Mouse (Mus musculus) stomach, embryonic 15.5 days (tissue): ENCODE data around the gene Msh5. TPM values are rescaled to one million over a fixed set of nuclear protein-coding genes. Genes with fewer than 3 reads are reported as not detected.

Experiments
- ATAC-seq: fragments of 200-750 bp; cut with Nextera tagmentation; 2 replicates; pipeline ENCODE4 v1.8.0; 2017; ENCODE audit warnings: low read depth, moderate number of reproducible peaks, moderate TSS enrichment; ENCODE audit not compliant: insufficient read depth, low FRiP score
- H3K27ac ChIP-seq: fragments of 300-500 bp; sonication (generic); 2 replicates; pipeline ENCODE4 v1.5.1; 2015; ENCODE audit warnings: mild to moderate bottlenecking, inconsistent platforms
- H3K27me3 ChIP-seq: fragments of 300-500 bp; sonication (generic); replicated peaks from 2 replicates; pipeline ENCODE4 v1.6.1; 2015; ENCODE audit warnings: inconsistent platforms
- H3K36me3 ChIP-seq: fragments of 300-500 bp; sonication (generic); 2 replicates; pipeline ENCODE4 v1.6.1; 2015; ENCODE audit warnings: inconsistent platforms
- H3K4me1 ChIP-seq: fragments of 300-500 bp; sonication (generic); 2 replicates; pipeline ENCODE4 v1.6.1; 2015; ENCODE audit warnings: inconsistent platforms
- H3K4me2 ChIP-seq: fragments of 300-500 bp; sonication (generic); 2 replicates; pipeline ENCODE4 v1.6.1; 2015; ENCODE audit warnings: mild to moderate bottlenecking, inconsistent platforms
- H3K4me3 ChIP-seq: fragments of 300-500 bp; sonication (generic); replicated peaks from 2 replicates; pipeline ENCODE4 v1.5.1; 2015; ENCODE audit warnings: inconsistent platforms
- H3K9ac ChIP-seq: fragments of 300-500 bp; sonication (generic); 2 replicates; pipeline ENCODE4 v1.6.1; 2015; ENCODE audit warnings: inconsistent platforms
- H3K9me3 ChIP-seq: fragments of 300-500 bp; sonication (generic); 2 replicates; pipeline ENCODE4 v1.6.1; 2016; ENCODE audit warnings: inconsistent platforms
- WGBS: fragments of 180-500 bp; shearing (Covaris S2); methylation state at CpG from one replicate; pipeline ENCODE4 v1.1.7; 2015; 5-methylcytosine and 5-hydroxymethylcytosine counted together
- polyA plus RNA-seq: library from polyadenylated mRNA; unstranded; fragments of >200 nt; fragmentation: Nextera tagmentation; extraction: Ambion mirVana; gene quantifications from 2 replicates; pipeline ENCODE4 v1.2.1, GENCODE M21; 2015

Msh5 gene
- polyA plus RNA-seq: 3.8 and 4.8 TPM in 2 replicates

- H3K27me3 ChIP-seq: no peaks in the 10 kb centered on the region
- 1% methylated on average over 33 of the region's 33 CpGs for WGBS
- H3K9me3 ChIP-seq: no peaks in the 10 kb centered on the region
- no peaks in the 10 kb centered on the region for H3K36me3 ChIP-seq
- peak within 1 kb of the TSS; percentile 92 for H3K9ac ChIP-seq
- peak; percentile 96 for ATAC-seq
- H3K4me1 ChIP-seq: peaks cover 37% of the 10 kb centered on the region
- peak within 1 kb of the TSS; percentile 98 for H3K4me2 ChIP-seq
- peak within 1 kb of the TSS; percentile 62 for H3K4me3 ChIP-seq
- peak within 1 kb of the TSS; percentile 98 for H3K27ac ChIP-seq
Measured at GRCm38 (mm10) chr17:35046681-35047455, at the start of gene Msh5. Msh5 (minus strand) TSS chr17:35046745.

GRCm38 (mm10) chr17:35094475-35095365, 48.2 kb upstream of the Msh5 start:
- no peak overlapping the region for H3K4me3 ChIP-seq
- WGBS: 88% methylated on average over 15 of the region's 15 CpGs
- no peaks in the 10 kb centered on the region for H3K27me3 ChIP-seq
- H3K4me1 ChIP-seq: peaks cover 9% of the 10 kb centered on the region
- peaks cover 54% of the 10 kb centered on the region for H3K36me3 ChIP-seq
- H3K4me2 ChIP-seq: no peak overlapping the region
- no peak for ATAC-seq
- H3K9me3 ChIP-seq: no peaks in the 10 kb centered on the region
- no peak overlapping the region for H3K27ac ChIP-seq
- H3K9ac ChIP-seq: no peak overlapping the region

GRCm38 (mm10) chr17:35092403-35093198, 46.1 kb upstream of the Msh5 start:
- Histone ChIP-seq H3K27ac (no peak overlapping the region), H3K9me3 (no peaks in the 10 kb centered on the region), H3K4me3 (no peak overlapping the region), H3K4me2 (no peak overlapping the region), H3K4me1 (peaks cover 9% of the 10 kb centered on the region), H3K27me3 (no peaks in the 10 kb centered on the region), H3K9ac (no peak overlapping the region), H3K36me3 (peaks cover 46% of the 10 kb centered on the region)
- WGBS: 91% methylated on average over 14 of the region's 14 CpGs
- ATAC-seq: no peak

- Histone ChIP-seq H3K27me3 (no peaks in the 10 kb centered on the region), H3K4me3 (peak overlapping the region; percentile 70), H3K27ac (0 out of 2 replicates have a peak overlapping the region, but pooled peaks have one; percentile 97), H3K9me3 (no peaks in the 10 kb centered on the region), H3K4me2 (peak overlapping the region; percentile 60), H3K9ac (peak overlapping the region; percentile 80), H3K36me3 (peaks cover 28% of the 10 kb centered on the region), H3K4me1 (peaks cover 9% of the 10 kb centered on the region)
- peak; percentile 8; the same call in 1 of the 2 replicates for ATAC-seq
- WGBS: 60% methylated on average over 8 of the region's 8 CpGs
Measured at GRCm38 (mm10) chr17:35090166-35090932, 43.8 kb upstream of the Msh5 start.

- Histone ChIP-seq H3K4me1 (peaks cover 9% of the 10 kb centered on the region), H3K4me3 (peak within 1 kb of the TSS; percentile 70), H3K36me3 (peaks cover 19% of the 10 kb centered on the region), H3K27ac (peak within 1 kb of the TSS; percentile 97), H3K9ac (peak within 1 kb of the TSS; percentile 80), H3K4me2 (peak within 1 kb of the TSS; percentile 60), H3K9me3 (no peaks in the 10 kb centered on the region), H3K27me3 (no peaks in the 10 kb centered on the region)
- peak; percentile 95 for ATAC-seq
- 3% methylated on average over 67 of the region's 67 CpGs for WGBS
Measured at GRCm38 (mm10) chr17:35088825-35089644, 42.5 kb upstream of the Msh5 start, which contains the start of gene Abhd16a. Abhd16a (plus strand) TSS chr17:35089263.

GRCm38 (mm10) chr17:35088151-35088550, 41.6 kb upstream of the Msh5 start:
- H3K4me2 ChIP-seq: no peak overlapping the region
- no peaks in the 10 kb centered on the region for H3K27me3 ChIP-seq
- peaks cover 17% of the 10 kb centered on the region for H3K36me3 ChIP-seq
- no peak overlapping the region for H3K4me3 ChIP-seq
- peaks cover 9% of the 10 kb centered on the region for H3K4me1 ChIP-seq
- no peak overlapping the region for H3K27ac ChIP-seq
- H3K9me3 ChIP-seq: no peaks in the 10 kb centered on the region
- 50% methylated on average over 2 of the region's 2 CpGs for WGBS
- no peak for ATAC-seq
- no peak overlapping the region for H3K9ac ChIP-seq

- H3K9me3 ChIP-seq: no peaks in the 10 kb centered on the region
- H3K4me1 ChIP-seq: peaks cover 5% of the 10 kb centered on the region
- H3K4me3 ChIP-seq: no peak within 1 kb of the TSS
- no peak for ATAC-seq
- no peak within 1 kb of the TSS for H3K27ac ChIP-seq
- no peaks in the 10 kb centered on the region for H3K27me3 ChIP-seq
- 56% methylated on average over 7 of the region's 7 CpGs for WGBS
- H3K36me3 ChIP-seq: no peaks in the 10 kb centered on the region
- H3K9ac ChIP-seq: no peak within 1 kb of the TSS
- H3K4me2 ChIP-seq: no peak within 1 kb of the TSS
Measured at GRCm38 (mm10) chr17:35085208-35085865, 38.8 kb upstream of the Msh5 start, which contains the start of gene Ly6g6f. Ly6g6f (minus strand) TSS chr17:35085610.

- Histone ChIP-seq H3K4me1 (0 out of 2 replicates have a peak, but pooled peaks cover 3% of the 10 kb centered on the region), H3K4me2 (no peak overlapping the region), H3K9ac (no peak overlapping the region), H3K36me3 (no peaks in the 10 kb centered on the region), H3K9me3 (no peaks in the 10 kb centered on the region), H3K4me3 (no peak overlapping the region), H3K27me3 (no peaks in the 10 kb centered on the region), H3K27ac (no peak overlapping the region)
- WGBS: 75% methylated on average over 3 of the region's 3 CpGs
- ATAC-seq: no peak
Measured at GRCm38 (mm10) chr17:35083929-35084497, 37.5 kb upstream of the Msh5 start.

- 81% methylated on average over 16 of the region's 16 CpGs for WGBS
- no peaks in the 10 kb centered on the region for H3K36me3 ChIP-seq
- H3K4me3 ChIP-seq: no peak overlapping the region
- H3K9ac ChIP-seq: no peak overlapping the region
- no peaks in the 10 kb centered on the region for H3K9me3 ChIP-seq
- no peaks in the 10 kb centered on the region for H3K27me3 ChIP-seq
- no peak for ATAC-seq
- H3K4me1 ChIP-seq: 0 out of 2 replicates have a peak, but pooled peaks cover 3% of the 10 kb centered on the region
- H3K27ac ChIP-seq: no peak overlapping the region
- no peak overlapping the region for H3K4me2 ChIP-seq
Measured at GRCm38 (mm10) chr17:35082841-35083576, 36.5 kb upstream of the Msh5 start.
